28 mouse cellular contexts compared by ENCODE assay signal in genomic region chr1:87227160-87227550, GRCm38 (mm10). TPM values are rescaled to one million over a fixed set of nuclear protein-coding genes. Genes with fewer than 3 reads are reported as not detected.
DNase-seq lines count a peak whose midpoint lies in the region; ATAC-seq and TF ChIP-seq lines count a peak whose summit lies in the region.
"Had no signal": no experiment of that assay in that cellular context is flagged by ENCODE, and none has a peak within 500 bp of the region (broad histone marks: within the 10 kb centered on the region; RNA-seq: fewer than 3 reads in every experiment).

No protein-coding gene starts in this region.

- 96% methylated on average over 3 of the region's 3 CpGs for WGBS in midbrain, postnatal 0 days
- WGBS in midbrain, embryonic 16.5 days: 91% methylated on average over 3 of the region's 3 CpGs
- WGBS in midbrain, embryonic 10.5 days: 97% methylated on average over 3 of the region's 3 CpGs

- no peak overlapping the region for H3K27ac ChIP-seq in midbrain, postnatal 0 days (ENCODE audit: low read depth, low read length)
- no peak overlapping the region for H3K27ac ChIP-seq in midbrain, embryonic 16.5 days (ENCODE audit: low read length)
- no peak overlapping the region for H3K27ac ChIP-seq in midbrain, embryonic 10.5 days (replicated peaks)
- H3K27ac ChIP-seq: embryonic facial prominence, embryonic 15.5 days; forebrain, embryonic 10.5 days; limb, embryonic 15.5 days; midbrain, embryonic 12.5 days; neural tube, embryonic 15.5 days had no signal

- no peak overlapping the region for H3K4me3 ChIP-seq in midbrain, postnatal 0 days (ENCODE audit: low read depth, low read length)
- H3K4me3 ChIP-seq in midbrain, embryonic 16.5 days (ENCODE audit: low read depth, low read length): no peak overlapping the region
- H3K4me3 ChIP-seq in midbrain, embryonic 10.5 days: no peak overlapping the region
- H3K4me3 ChIP-seq: embryonic facial prominence, embryonic 15.5 days; forebrain, embryonic 10.5 days; limb, embryonic 15.5 days; midbrain, embryonic 12.5 days; myocyte; neural tube, embryonic 15.5 days had no signal

- H3K36me3 ChIP-seq in midbrain, postnatal 0 days (ENCODE audit: insufficient read depth, low read length): peaks cover 71% of the 10 kb centered on the region
- peaks cover 39% of the 10 kb centered on the region for H3K36me3 ChIP-seq in midbrain, embryonic 16.5 days (ENCODE audit: control insufficient read depth, insufficient read depth, low read length)
- H3K36me3 ChIP-seq in midbrain, embryonic 10.5 days: peaks cover 100% of the 10 kb centered on the region

- H3K9me3 ChIP-seq in midbrain, postnatal 0 days (ENCODE audit: low read length): no peaks in the 10 kb centered on the region
- H3K9me3 ChIP-seq in midbrain, embryonic 16.5 days (replicated peaks; ENCODE audit: control insufficient read depth, low read length, poor library complexity, severe bottlenecking): no peaks in the 10 kb centered on the region
- H3K9me3 ChIP-seq in midbrain, embryonic 10.5 days (replicated peaks): no peaks in the 10 kb centered on the region
- H3K9me3 ChIP-seq: embryonic facial prominence, embryonic 15.5 days; forebrain, embryonic 10.5 days; limb, embryonic 15.5 days; midbrain, embryonic 12.5 days; neural tube, embryonic 15.5 days had no signal

- no peak overlapping the region for H3K4me2 ChIP-seq in midbrain, postnatal 0 days (ENCODE audit: low read depth, low read length, poor library complexity, severe bottlenecking)
- H3K4me2 ChIP-seq in midbrain, embryonic 16.5 days (ENCODE audit: low read length): no peak overlapping the region
- H3K4me2 ChIP-seq: embryonic facial prominence, embryonic 15.5 days; heart, embryonic 11.5 days; limb, embryonic 15.5 days; midbrain, embryonic 12.5 days; neural tube, embryonic 15.5 days had no signal

- H3K27me3 ChIP-seq in midbrain, postnatal 0 days (ENCODE audit: insufficient read depth, low read length): no peaks in the 10 kb centered on the region
- no peaks in the 10 kb centered on the region for H3K27me3 ChIP-seq in midbrain, embryonic 16.5 days (ENCODE audit: control insufficient read depth, insufficient read depth, low read depth, low read length)
- no peaks in the 10 kb centered on the region for H3K27me3 ChIP-seq in midbrain, embryonic 10.5 days (ENCODE audit: low read depth, poor library complexity, severe bottlenecking)
- H3K27me3 ChIP-seq: embryonic facial prominence, embryonic 15.5 days; limb, embryonic 15.5 days; midbrain, embryonic 12.5 days; neural tube, embryonic 15.5 days had no signal

- no peaks in the 10 kb centered on the region for H3K4me1 ChIP-seq in midbrain, postnatal 0 days (ENCODE audit: insufficient read depth, low read length)
- no peaks in the 10 kb centered on the region for H3K4me1 ChIP-seq in midbrain, embryonic 16.5 days (ENCODE audit: control insufficient read depth, insufficient read depth, low read length)
- no peaks in the 10 kb centered on the region for H3K4me1 ChIP-seq in midbrain, embryonic 10.5 days
- H3K4me1 ChIP-seq: embryonic facial prominence, embryonic 15.5 days; forebrain, embryonic 10.5 days; limb, embryonic 15.5 days; midbrain, embryonic 12.5 days; neural tube, embryonic 15.5 days had no signal

- no peak overlapping the region for H3K9ac ChIP-seq in midbrain, postnatal 0 days (replicated peaks; ENCODE audit: low read length, poor library complexity, severe bottlenecking)
- H3K9ac ChIP-seq in midbrain, embryonic 16.5 days (ENCODE audit: low read depth, low read length): no peak overlapping the region
- H3K9ac ChIP-seq: embryonic facial prominence, embryonic 15.5 days; limb, embryonic 15.5 days; midbrain, embryonic 12.5 days; neural tube, embryonic 15.5 days had no signal

- TF ChIP-seq CTCF in midbrain, postnatal 0 days (IDR thresholded peaks at IDR 0.05): no peak

- DNase-seq in midbrain, postnatal 0 days (ENCODE audit: low spot score): peak; percentile 29
- DNase-seq in cerebellum, adult 11 months: peak; percentile 81
- peak; percentile 92 to 93 for DNase-seq in cerebellum, postnatal 14 days
- DNase-seq in skeletal muscle tissue, adult 2 months (ENCODE audit: low read depth, low spot score): peak; percentile 79
- DNase-seq in midbrain, embryonic 10.5 days (ENCODE audit: low spot score): no peak
- DNase-seq in frontal cortex, postnatal 36 days (ENCODE audit: low spot score in 2 of 2): no peak
- DNase-seq: adrenal gland, adult 8-10 months; embryo, embryonic 11 days; heart, postnatal 36 days; kidney, adult 2 months; kidney, postnatal 25 days; lung, postnatal 4 days; thymus, postnatal 4 days had no signal

- ATAC-seq in midbrain, postnatal 0 days (ENCODE audit: low FRiP score): no peak
- ATAC-seq in midbrain, embryonic 16.5 days: no peak
- no peak for ATAC-seq in granulocyte monocyte progenitor cell, adult 5-6 weeks (replicated peaks; ENCODE audit: poor library complexity, severe bottlenecking)
- ATAC-seq: hindbrain, embryonic 16.5 days had no signal

RNA-seq across cellular contexts. Expression of gene Eif4e2, which starts 13.4 kb away (rescaled TPM):
- total RNA-seq in midbrain, postnatal 0 days (2014; rRNA removed): 64.5 and 78.8 TPM in 2 replicates
- polyA plus RNA-seq in midbrain, postnatal 0 days (2015; fragmentation: Nextera tagmentation; extraction: Ambion mirVana): 91.0 and 92.7 TPM in 2 replicates
- 86.6 and 92.5 TPM in 2 replicates for polyA plus RNA-seq in midbrain, embryonic 16.5 days (2015; fragmentation: Nextera tagmentation; extraction: Ambion mirVana)
- total RNA-seq in granulocyte monocyte progenitor cell, adult 5-6 weeks (2014; fragmentation: Nextera tagmentation): 82.9 and 93.1 TPM in 2 replicates
- total RNA-seq in granulocyte monocyte progenitor cell, adult 5-6 weeks (2017): 137 and 140 TPM in 2 replicates
- polyA plus RNA-seq in midbrain, embryonic 10.5 days (2016; fragmentation: Nextera tagmentation; extraction: Ambion mirVana): 172 and 173 TPM in 2 replicates

RNA-seq across cellular contexts. Expression of gene Chrng, which starts 22.7 kb away (rescaled TPM):
- 0.49 TPM in 1 of 2 replicates, not detected in the other for total RNA-seq in midbrain, postnatal 0 days (2014; rRNA removed)
- polyA plus RNA-seq in midbrain, postnatal 0 days (2015; fragmentation: Nextera tagmentation; extraction: Ambion mirVana): not detected in 2 replicates
- not detected in 2 replicates for polyA plus RNA-seq in midbrain, embryonic 16.5 days (2015; fragmentation: Nextera tagmentation; extraction: Ambion mirVana)
- total RNA-seq in granulocyte monocyte progenitor cell, adult 5-6 weeks (2014; fragmentation: Nextera tagmentation): not detected in 2 replicates
- total RNA-seq in granulocyte monocyte progenitor cell, adult 5-6 weeks (2017): 0.05 TPM in 1 of 2 replicates, not detected in the other
- polyA plus RNA-seq in midbrain, embryonic 10.5 days (2016; fragmentation: Nextera tagmentation; extraction: Ambion mirVana): 0.12 TPM in 1 of 2 replicates, not detected in the other
- total RNA-seq: adrenal gland, adult 8-10 months; heart, postnatal 36 days; layer of hippocampus, postnatal 14 days; left cerebral cortex, postnatal 10 days had no signal
- polyA plus RNA-seq: frontal cortex, adult 2 months; hindbrain, embryonic 16.5 days; kidney, adult 2 months; midbrain, embryonic 12.5 days; testis, adult 2 months had no signal

RNA-seq across cellular contexts. Expression of gene Chrnd, which starts 36.7 kb away (rescaled TPM):
- not detected in 2 replicates for total RNA-seq in midbrain, postnatal 0 days (2014; rRNA removed)
- polyA plus RNA-seq in midbrain, postnatal 0 days (2015; fragmentation: Nextera tagmentation; extraction: Ambion mirVana): not detected in 2 replicates
- polyA plus RNA-seq in midbrain, embryonic 16.5 days (2015; fragmentation: Nextera tagmentation; extraction: Ambion mirVana): not detected in 2 replicates
- not detected in 2 replicates for total RNA-seq in granulocyte monocyte progenitor cell, adult 5-6 weeks (2014; fragmentation: Nextera tagmentation)
- not detected in 2 replicates for total RNA-seq in granulocyte monocyte progenitor cell, adult 5-6 weeks (2017)
- polyA plus RNA-seq in midbrain, embryonic 10.5 days (2016; fragmentation: Nextera tagmentation; extraction: Ambion mirVana): not detected in 2 replicates
- total RNA-seq: adrenal gland, adult 8-10 months; heart, postnatal 36 days; layer of hippocampus, postnatal 14 days; left cerebral cortex, postnatal 10 days had no signal
- polyA plus RNA-seq: forebrain, embryonic 10.5 days; frontal cortex, adult 2 months; heart, embryonic 11.5 days; hindbrain, embryonic 16.5 days; kidney, adult 2 months; midbrain, embryonic 12.5 days had no signal

RNA-seq across cellular contexts. Expression of gene Efhd1, which starts 37.0 kb away (rescaled TPM):
- 4.2 and 7.8 TPM in 2 replicates for total RNA-seq in midbrain, postnatal 0 days (2014; rRNA removed)
- 1.7 and 2.6 TPM in 2 replicates for polyA plus RNA-seq in midbrain, postnatal 0 days (2015; fragmentation: Nextera tagmentation; extraction: Ambion mirVana)
- 0.36 and 1.4 TPM in 2 replicates for polyA plus RNA-seq in midbrain, embryonic 16.5 days (2015; fragmentation: Nextera tagmentation; extraction: Ambion mirVana)
- total RNA-seq in granulocyte monocyte progenitor cell, adult 5-6 weeks (2014; fragmentation: Nextera tagmentation): not detected in 2 replicates
- total RNA-seq in granulocyte monocyte progenitor cell, adult 5-6 weeks (2017): 0.98 TPM in 1 of 2 replicates, not detected in the other
- 0.64 and 0.71 TPM in 2 replicates for polyA plus RNA-seq in midbrain, embryonic 10.5 days (2016; fragmentation: Nextera tagmentation; extraction: Ambion mirVana)

RNA-seq across cellular contexts. Expression of gene Prss56, which starts 44.0 kb away (rescaled TPM):
- total RNA-seq in midbrain, postnatal 0 days (2014; rRNA removed): 0.94 TPM in 1 of 2 replicates, not detected in the other
- 0.07 TPM in 1 of 2 replicates, not detected in the other for polyA plus RNA-seq in midbrain, postnatal 0 days (2015; fragmentation: Nextera tagmentation; extraction: Ambion mirVana)
- 0.34 TPM in 1 of 2 replicates, not detected in the other for polyA plus RNA-seq in midbrain, embryonic 16.5 days (2015; fragmentation: Nextera tagmentation; extraction: Ambion mirVana)
- not detected in 2 replicates for total RNA-seq in granulocyte monocyte progenitor cell, adult 5-6 weeks (2014; fragmentation: Nextera tagmentation)
- not detected in 2 replicates for total RNA-seq in granulocyte monocyte progenitor cell, adult 5-6 weeks (2017)
- 0.05 TPM in 1 of 2 replicates, not detected in the other for polyA plus RNA-seq in midbrain, embryonic 10.5 days (2016; fragmentation: Nextera tagmentation; extraction: Ambion mirVana)
- total RNA-seq: adrenal gland, adult 8-10 months; heart, postnatal 36 days had no signal
- polyA plus RNA-seq: forebrain, embryonic 10.5 days; heart, embryonic 11.5 days; kidney, adult 2 months; liver, embryonic 16.5 days had no signal

Comparison
In these comparisons a context has a peak if more than half of its experiments do, and no peak if none do; other contexts are left out.
1. DNase-seq: peak in midbrain, postnatal 0 days (single experiment), cerebellum, adult 11 months (single experiment), cerebellum, postnatal 14 days (2 of 2) and skeletal muscle tissue, adult 2 months (single experiment); none in midbrain, embryonic 10.5 days (single experiment) and frontal cortex, postnatal 36 days (0 of 2).